Mouse (Mus musculus) cerebellum, adult 9-11 months (tissue): ENCODE measurements around the gene Mea1.
A peak's percentile ranks its signal among the peaks of the same experiment; 100 is the strongest.

Experiments used
- DNase-seq: peaks from one replicate; pipeline ENCODE4 v3.0.0; 2022

Gene Mea1

GRCm38 (mm10) chr17:46678416-46678815, at the start of gene Mea1:
TSS of gene Mea1 (plus strand) at chr17:46678793.
- no peak for DNase-seq

- DNase-seq, result no peak
These were observed 48.7 kb upstream of the Mea1 start for GRCm38 (mm10) chr17:46629685-46630441.

- peak; percentile 78 for DNase-seq
These were observed 41.6 kb upstream of the Mea1 start for GRCm38 (mm10) chr17:46636831-46637523.

- DNase-seq, result no peak
These were observed 38.7 kb upstream of the Mea1 start for GRCm38 (mm10) chr17:46639929-46640328.

- DNase-seq, result no peak
These were observed 36.5 kb upstream of the Mea1 start for GRCm38 (mm10) chr17:46642060-46642459.

- no peak for DNase-seq
These were observed 34.3 kb upstream of the Mea1 start for GRCm38 (mm10) chr17:46644152-46644805.

GRCm38 (mm10) chr17:46644916-46645475, 33.6 kb upstream of the Mea1 start:
- DNase-seq, result peak; percentile 79

GRCm38 (mm10) chr17:46645561-46646321, 32.9 kb upstream of the Mea1 start, which contains the start of the genes Klc4 and Mrpl2:
TSS of gene Klc4 (minus strand) at chr17:46646022.
TSS of gene Mrpl2 (plus strand) at chr17:46646229.
- DNase-seq, result peak; percentile 98

- DNase-seq, result no peak
These were observed 32.3 kb upstream of the Mea1 start for GRCm38 (mm10) chr17:46646322-46646662.

GRCm38 (mm10) chr17:46647279-46647678, 31.3 kb upstream of the Mea1 start:
- no peak for DNase-seq

- DNase-seq, result peak; percentile 62
These were observed 30.2 kb upstream of the Mea1 start for GRCm38 (mm10) chr17:46648436-46648835.

- DNase-seq, result no peak
These were observed 28.8 kb upstream of the Mea1 start for GRCm38 (mm10) chr17:46649811-46650210.

- peak; percentile 93 for DNase-seq
These were observed 28.2 kb upstream of the Mea1 start, which contains the start of gene Cul7 for GRCm38 (mm10) chr17:46650232-46651031. TSS of gene Cul7 (plus strand) at chr17:46650337.

- DNase-seq, result no peak
These were observed 27.3 kb upstream of the Mea1 start for GRCm38 (mm10) chr17:46651292-46651691.

- DNase-seq, result peak; percentile 32
These were observed 26.6 kb upstream of the Mea1 start for GRCm38 (mm10) chr17:46651755-46652547.

GRCm38 (mm10) chr17:46656054-46656453, 22.5 kb upstream of the Mea1 start:
- DNase-seq, result peak; percentile 16

- peak; percentile 85 for DNase-seq
These were observed 17.2 kb upstream of the Mea1 start for GRCm38 (mm10) chr17:46661351-46661750.

GRCm38 (mm10) chr17:46661981-46662380, 16.6 kb upstream of the Mea1 start:
- DNase-seq, result peak; percentile 80

- DNase-seq, result peak; percentile 87
These were observed 15.9 kb upstream of the Mea1 start for GRCm38 (mm10) chr17:46662730-46663129.

GRCm38 (mm10) chr17:46667712-46668111, 10.9 kb upstream of the Mea1 start:
- DNase-seq, result peak; percentile 28

GRCm38 (mm10) chr17:46669911-46670310, 8.7 kb upstream of the Mea1 start:
- DNase-seq, result no peak
